Mouse (Mus musculus) cerebral cortex, adult 2 months (tissue): ENCODE data around the gene Arid1b.

ENCODE experiments used
- WGBS: fragments of 180-500 bp; shearing (Covaris S2); methylation state at CpG from one replicate; pipeline ENCODE4 v1.1.7; 2018; 5-methylcytosine and 5-hydroxymethylcytosine counted together

Arid1b gene

DNA sequence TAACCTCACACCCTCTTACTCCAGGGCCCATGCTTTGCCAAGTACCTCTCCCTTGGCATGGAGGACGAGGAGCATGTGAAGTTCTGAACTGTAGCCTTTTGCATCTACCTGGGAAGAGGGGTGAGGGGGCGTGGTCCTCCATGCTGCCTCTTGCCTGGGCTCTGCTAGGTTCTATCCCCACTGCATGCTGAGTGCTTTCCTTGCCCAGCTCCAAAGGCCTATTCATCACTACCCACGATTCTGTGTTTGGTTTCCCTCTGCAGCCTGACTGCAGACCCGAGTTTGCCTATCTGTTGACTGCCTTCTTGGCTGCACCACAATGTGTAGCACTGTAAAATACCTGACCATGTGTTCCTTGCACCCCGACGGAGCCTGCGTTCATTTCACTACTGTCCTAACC lies 194.3 kb downstream of the Arid1b start:
- WGBS: 78% methylated on average over 7 of the region's 7 CpGs

DNA sequence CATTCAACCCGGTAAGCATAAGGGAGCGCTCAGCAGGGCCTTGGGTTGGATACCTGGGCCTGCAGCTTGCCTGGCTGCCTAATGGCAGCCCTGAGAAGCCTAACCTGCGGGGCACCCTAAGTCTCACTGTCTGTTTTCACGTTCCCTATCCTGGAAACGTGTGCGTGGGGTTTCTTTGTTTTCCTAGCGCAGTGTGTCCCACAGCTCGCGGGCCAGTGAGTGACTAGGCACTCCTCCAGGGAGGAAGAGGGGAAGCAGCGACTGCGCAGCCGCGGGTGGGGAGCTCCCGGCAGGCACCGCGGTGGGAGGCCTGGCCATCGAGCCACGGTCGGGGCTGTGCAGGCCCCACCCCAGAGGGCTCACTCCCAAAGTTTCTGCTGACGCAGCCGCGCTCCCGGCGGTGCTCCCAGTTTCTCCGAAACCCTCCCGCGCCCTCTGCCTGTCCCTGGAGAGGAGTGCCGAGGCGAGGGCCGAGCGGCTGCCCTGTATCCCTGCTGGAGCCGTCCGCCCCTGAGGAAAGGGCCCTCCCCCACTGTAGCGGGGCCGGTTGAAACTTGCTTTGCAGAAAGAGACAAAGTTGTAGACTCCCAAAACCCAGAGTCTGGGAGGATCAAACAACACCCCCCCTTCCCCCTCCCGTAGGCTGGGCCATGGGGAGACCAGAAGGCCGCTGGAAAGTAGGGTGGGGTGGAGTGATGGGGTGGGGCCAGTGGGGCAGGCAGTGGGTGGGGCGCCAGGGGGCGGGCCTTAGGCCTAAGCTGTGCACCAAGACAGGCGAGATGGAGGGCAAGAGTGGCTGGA lies 195.6 kb downstream of the Arid1b start:
- 2% methylated on average over 40 of the region's 40 CpGs for WGBS

DNA sequence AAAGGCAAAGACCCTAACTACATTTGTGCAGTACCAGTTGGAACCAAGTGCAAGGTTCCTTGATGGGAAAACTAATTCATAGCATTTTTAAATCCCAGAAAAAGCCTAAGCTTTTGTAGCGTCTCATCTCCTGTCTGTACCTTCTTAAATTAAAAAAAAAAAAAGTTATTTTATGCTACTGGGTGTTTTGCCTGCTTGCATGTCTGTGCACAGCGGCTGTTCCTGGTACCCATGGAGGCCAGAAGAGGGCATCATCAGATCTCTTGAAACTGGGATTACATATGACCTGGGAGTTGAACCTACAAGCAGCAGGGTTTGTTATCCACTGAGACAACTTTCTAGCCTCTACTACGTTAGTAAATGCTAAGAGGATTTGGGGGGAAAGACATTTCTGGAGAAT lies 196.2 kb downstream of the Arid1b start:
- WGBS: 13% methylated on average over 3 of the region's 3 CpGs

DNA sequence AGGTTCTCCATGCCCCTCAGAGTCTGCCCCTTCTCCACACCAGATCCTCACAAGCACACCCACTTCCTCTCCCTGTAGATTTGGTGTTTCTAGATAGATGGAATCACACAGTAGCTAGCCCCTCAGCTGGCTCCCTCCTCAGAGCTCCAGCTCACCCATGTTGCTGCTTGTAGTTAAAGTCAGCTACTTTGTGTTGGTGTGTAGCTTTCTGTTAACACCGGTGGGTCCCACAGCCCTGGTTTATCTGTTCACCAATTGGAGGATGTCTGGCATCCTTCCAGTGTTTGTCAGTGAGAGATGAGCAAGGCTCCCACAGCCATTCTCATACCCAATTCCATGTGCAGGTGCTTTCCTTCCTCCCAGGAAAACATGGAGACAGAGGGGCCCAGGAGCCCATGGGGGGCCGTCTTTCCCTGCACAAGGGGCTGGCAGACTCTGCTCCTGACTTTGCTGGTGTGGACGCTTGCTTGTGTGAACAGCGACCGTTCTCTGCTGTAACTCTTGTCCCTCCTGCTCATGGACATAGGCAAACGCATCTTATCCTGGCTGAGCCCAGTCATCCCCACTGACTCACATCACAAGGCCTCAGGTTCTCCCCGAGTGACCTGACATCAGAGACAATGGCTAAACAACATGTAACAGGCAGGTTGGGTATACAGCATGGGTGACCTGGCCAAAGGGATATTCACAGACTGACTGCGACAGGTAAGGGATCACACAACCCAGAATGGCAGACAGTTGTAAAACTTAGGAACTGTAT lies 200.2 kb downstream of the Arid1b start:
- 71% methylated on average over 8 of the region's 8 CpGs for WGBS

DNA sequence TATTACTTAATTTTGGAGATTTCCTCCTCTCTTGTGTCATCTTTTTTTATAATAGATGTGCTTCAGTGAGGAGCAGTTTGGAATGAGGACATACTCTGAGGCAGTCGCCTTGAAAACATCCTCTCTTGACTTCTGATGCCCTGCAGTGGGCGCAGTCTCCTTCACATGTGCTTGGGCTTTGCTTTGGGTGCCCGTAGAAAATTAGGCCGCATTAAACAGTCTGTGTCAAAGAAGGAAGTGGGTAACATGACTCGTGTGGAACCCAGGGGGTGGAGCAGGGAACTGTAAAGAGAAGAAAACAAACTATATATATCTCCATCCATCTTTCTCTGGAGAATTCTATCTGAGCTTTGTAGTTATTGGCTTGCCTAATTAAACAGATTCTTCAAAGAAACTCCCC lies 201.3 kb downstream of the Arid1b start:
- WGBS: 46% methylated on average over 5 of the region's 5 CpGs

DNA sequence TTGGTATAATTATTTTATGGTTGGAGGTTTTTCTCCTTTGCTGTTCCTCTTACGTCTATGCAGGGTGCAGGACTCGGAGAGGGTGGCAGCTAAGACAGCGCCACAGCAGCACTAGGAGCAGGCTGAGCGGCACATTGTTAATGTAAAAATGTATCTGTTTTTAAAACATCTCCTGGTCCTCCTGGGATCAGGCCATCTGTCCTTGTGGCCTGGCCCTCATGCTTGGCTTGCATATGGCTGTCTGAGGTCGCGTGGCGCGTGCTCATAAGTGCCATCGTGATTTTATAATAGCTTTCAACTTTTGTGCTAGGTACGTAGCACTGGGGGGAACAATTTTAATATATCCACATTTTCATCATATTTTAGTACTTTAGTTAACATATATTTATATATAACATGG lies 201.9 kb downstream of the Arid1b start:
- WGBS: 80% methylated on average over 10 of the region's 10 CpGs

DNA sequence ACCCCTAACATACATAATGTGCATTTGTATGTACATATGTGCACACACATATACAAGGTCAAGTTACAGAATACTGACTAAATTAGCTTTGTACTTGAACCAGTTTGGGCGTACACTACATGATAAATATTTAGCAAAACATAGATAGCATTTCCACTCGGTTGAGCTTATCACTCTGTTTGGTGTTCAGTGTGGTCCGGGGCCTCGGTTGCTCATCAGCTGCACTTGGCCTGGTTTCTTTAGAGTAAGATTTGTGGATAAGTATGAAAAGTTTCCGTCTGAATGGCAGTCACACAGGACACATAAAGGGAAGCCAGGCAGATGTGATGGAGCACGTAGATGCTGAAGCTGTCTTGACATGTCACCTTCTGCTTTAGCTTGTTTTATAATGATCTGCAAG lies 202.4 kb downstream of the Arid1b start:
- 86% methylated on average over 6 of the region's 6 CpGs for WGBS

DNA sequence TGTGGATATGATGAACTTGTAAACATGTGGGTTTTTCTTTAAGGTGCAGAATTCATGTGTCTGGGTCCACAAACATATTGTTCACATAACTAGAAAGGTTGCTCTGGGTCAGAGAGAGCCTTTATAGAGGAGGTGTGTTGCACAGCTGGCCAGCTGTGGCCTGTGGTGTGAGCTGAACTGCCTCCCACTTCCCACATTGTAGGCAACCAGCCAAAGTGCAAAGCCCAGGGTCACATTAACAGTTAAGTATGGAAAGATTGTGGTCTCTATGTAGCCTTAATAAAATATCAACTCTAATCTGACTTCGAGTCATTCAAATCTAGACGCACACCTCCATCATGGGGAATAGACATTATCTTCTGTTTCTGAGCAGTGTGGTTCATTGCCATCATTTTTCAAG lies 203.0 kb downstream of the Arid1b start:
- WGBS: 94% methylated on average over 2 of the region's 2 CpGs

DNA sequence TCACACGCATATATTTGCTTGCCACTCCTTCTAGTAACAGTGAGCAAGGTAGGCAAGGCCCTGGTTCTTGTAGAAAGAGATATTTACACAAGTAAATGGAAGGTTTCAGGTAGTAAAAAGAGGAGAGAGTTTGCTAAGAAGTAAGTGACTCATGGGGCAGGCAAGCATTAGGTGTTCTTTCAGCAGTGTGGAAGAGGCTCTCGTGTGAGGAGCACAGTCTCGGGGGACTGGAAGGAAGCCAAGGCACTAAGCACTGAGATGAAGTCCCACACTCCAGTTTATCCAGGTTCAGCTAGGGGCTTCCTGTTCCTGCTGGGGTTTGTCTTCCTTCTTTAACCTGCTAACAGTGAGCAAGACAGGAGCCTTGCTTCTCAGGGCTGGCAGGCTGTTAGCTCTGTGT lies 203.6 kb downstream of the Arid1b start:
- 71% methylated on average over 3 of the region's 3 CpGs for WGBS

DNA sequence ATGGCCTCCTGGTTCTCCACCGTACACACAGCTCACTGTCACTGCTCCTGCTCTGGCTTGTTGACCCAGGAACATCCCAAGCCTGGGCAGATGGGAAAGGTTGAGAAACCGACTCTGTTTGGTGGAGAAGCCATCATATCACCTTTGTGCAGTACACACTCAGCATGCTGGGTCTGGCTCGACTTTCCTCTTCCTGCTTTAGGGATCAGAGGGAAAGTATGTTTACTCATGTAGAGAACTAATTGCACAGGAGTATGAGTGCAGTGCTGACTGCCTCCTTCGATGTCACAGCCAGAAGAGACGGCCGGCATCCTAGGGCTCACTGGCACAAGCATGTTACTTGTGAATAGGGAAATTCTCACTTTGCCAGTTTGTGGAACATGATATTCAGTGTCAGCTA lies 204.1 kb downstream of the Arid1b start:
- 52% methylated on average over 6 of the region's 6 CpGs for WGBS

DNA sequence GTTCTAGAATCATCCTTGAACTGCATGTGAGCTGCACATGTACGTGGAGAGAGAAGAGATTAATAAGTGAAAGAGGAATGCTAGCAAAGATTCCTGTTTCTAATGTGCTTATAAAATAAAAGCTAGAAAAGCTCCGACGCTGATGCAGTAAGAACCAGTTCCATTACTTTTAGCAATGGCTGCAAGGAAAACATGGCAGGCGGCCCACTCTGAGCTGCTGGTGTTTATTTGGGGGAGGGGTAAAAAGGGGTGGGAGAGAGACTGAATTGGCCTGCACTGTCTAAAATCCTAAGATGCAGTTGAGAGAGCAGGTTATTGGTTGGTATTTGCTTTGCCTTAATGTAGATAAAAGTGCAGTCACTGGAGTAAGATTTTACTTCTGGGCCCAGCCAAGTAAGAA lies 204.7 kb downstream of the Arid1b start:
- 54% methylated on average over 4 of the region's 4 CpGs for WGBS

DNA sequence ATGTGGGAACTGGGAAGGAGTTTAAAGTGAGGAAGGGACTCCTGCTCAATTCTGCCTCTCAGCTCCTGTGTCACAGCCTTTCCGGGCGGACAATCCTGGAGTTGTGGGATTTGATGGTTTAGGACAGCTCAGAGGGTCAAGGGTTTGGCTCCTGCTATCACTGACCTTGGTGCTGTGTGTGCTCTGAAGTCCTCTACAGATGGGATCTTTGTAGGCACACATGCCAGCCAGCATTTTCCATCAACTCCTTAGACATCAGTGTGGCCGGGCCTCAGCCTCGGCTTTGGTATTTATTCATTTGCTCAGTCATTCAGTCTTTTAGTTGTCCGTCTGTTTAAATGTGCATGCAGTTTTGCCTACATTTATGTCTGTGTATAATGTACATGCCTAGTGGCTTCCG lies 206.5 kb downstream of the Arid1b start:
- WGBS: 81% methylated on average over 6 of the region's 6 CpGs

DNA sequence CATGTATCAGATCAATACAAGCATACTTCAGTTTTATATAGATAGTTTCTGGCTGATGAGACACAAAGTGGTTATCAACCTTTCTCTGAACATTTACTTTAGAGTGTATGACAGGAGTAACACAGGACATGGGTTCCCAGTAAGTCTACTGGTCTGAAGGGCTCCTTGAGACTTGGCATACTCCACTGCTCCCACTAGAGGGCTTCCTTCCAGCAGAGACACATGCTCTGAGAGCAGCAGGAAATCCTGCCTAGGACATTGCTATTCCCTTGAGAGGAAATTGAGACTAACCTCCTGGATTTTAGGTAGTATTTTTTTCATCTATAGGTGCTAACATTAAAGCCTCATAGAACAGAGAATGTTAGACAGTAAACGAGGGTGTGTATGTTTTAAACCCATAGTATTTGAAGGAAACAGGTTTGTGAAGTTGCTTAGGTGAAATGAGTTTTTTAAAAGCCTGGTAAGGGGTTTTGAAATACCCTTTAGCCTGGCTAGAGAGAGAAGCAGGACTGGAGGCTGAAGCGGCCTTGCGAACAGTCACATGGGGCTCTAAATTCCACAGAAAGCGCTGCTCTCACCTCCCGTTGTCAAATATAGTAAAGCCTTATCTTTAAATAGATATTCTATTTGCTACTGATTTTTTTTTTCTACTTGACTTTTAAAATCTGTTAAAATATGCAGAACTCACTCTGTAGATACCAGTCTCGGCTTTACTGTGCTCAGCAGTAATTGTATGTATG lies 207.9 kb downstream of the Arid1b start:
- 39% methylated on average over 6 of the region's 6 CpGs for WGBS

DNA sequence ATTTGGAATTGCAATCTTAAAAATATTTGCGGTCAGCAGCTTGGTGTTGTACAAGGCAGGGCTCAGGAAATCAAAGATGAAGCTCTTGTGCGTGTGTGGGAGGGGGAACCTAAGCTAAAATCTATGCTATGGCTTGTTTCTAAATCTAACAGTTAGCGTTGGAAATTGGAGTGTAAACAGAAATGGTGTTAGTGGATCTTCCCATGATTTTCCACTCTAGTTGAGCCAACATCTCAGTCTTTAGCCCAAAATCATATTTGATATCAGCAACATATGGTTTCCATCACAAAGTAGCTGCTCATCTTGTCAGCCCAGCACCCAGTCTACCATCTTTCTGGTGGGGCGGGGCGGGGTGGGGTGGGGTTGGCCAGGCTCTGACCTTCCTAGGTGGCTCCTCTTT lies 208.6 kb downstream of the Arid1b start:
- 68% methylated on average over 5 of the region's 5 CpGs for WGBS

DNA sequence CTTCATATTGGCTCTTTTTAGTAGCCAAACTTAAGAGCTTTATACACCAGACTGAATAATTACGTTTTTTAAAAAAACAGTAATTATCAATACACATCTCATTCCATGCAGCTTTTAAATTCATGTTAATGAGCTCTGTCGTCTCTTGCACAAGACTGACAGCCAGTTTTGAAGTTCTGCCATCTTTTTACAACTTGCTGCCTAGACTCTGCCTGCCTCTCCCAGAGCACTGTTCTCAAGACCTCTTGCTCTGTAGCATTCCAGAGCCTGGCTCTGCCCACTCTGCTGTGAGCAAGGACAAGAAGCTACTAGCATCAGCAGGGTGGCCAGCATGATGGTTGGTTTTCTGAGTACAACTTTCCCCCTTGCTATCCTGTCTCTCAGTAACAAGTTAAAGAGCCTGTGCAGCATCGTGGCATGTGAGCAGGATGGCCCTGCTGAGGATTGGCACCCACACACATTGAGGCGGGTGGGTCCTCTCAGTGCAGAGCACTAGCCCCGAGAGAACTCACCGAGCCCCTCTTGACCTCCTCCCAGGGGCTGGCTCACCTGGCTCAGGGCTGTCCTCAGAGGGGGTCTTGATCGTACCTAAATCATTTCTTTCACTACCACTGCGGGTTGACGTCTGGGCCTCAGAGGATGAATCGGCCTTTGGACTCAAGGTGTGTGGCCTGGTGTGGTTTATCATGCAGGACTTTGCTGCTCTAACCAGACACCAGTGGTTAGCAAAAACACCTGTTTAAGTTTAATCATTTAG lies 209.4 kb downstream of the Arid1b start:
- 67% methylated on average over 10 of the region's 10 CpGs for WGBS

DNA sequence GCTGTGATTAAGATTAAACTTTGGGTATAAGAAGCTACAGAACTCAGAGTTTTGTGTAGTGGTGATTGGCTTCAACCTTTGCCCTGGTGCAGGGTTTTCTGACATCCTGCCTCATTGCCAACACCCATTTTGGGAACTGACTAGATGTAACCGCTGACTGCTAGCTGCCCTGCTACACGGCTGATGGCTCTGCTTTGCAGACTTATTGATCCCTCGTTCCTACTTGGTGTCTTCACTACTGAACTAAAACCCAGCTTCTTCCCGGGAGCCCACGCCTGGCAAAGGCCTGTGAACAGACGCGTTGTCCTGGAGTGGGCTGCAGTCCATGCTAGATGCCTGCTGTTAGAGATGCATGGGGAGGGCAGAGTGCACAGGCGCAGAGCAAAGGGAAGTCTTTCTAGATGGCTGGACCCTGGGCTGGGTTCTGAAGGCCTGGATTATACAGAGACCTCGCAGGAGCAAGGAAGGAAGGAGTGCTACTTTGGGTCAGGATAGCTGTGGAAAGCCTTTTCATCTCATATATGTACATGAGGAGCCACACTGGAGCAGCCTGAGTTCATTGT lies 210.1 kb downstream of the Arid1b start:
- WGBS: 59% methylated on average over 9 of the region's 9 CpGs

DNA sequence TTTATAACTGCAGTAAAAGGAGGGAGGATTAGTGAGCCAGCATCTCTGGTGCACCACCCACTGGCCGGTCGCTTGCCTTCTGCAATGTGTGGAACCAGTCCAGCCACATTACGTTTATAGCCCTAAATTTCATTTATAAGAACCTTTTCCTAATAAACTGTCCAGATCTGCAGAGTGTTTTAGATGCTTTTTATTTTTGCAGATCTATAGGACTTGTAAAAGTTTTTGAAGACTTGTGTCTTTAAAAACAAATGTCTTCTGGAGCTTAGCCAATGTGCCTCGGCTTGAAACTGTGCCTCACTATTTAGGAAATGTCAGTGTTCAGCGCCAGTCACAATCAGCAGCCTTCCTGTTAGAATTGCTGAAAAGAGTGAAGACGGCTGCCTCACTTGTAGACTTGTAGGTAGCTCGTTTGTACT lies 211.0 kb downstream of the Arid1b start:
- 11% methylated on average over 7 of the region's 7 CpGs for WGBS

DNA sequence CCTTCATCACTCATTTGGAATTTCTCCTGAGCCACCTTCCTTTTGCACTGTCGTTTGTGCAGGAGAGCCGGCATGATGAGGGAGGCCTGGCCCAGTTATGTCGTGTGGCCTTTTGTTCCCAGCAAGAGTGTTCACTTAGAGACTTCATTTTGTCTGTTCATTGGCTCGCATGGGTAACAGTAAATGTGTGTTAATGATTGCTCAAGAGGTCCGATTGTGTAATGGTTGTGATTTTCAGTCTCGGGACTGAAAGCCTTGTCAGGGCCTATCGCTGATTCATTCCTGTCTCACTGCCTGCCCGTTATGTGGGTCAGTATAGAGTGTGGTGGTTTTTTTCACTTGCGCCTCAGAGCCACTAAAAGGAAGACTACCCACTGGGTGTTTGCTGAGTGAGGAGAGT lies 212.6 kb downstream of the Arid1b start:
- WGBS: 48% methylated on average over 9 of the region's 9 CpGs

DNA sequence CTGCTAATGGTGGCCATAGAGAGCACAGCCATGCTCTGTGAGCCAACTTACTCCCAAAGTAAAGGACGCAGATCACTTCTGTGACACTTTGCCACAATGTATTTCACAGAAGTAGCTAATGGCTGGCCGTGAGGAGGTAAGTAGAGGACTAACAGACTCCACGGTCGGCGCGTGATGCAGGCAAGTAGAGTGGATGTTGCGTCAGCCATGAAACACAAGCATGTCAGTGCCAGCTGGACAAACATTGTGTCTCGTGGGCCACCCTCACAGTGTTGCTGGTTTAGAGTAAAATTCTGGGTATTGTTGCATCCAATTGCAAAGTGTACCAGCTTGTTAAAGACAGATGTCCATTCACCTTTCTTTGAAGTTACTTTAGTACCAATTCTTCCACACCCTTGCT lies 213.7 kb downstream of the Arid1b start:
- 73% methylated on average over 8 of the region's 8 CpGs for WGBS

DNA sequence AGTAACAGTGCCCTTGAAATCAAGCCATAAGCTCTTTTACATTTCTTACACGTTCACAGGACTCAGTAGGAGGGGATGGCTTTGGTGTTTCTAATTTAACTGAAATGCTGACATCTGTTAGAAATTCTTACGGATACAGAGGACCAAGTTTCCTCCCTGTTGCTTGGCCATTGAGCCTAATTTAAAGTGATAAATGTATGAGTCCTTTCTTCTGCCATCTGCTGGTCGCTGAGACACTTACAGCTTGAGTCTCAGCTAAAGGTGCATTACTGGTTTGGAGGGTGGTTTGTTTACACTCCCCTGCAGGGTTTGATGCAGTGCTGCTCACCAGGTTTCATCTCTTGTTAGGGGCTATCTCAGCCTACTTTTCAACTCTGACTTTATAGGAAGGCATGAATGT lies 214.2 kb downstream of the Arid1b start:
- WGBS: 31% methylated on average over 3 of the region's 3 CpGs

DNA sequence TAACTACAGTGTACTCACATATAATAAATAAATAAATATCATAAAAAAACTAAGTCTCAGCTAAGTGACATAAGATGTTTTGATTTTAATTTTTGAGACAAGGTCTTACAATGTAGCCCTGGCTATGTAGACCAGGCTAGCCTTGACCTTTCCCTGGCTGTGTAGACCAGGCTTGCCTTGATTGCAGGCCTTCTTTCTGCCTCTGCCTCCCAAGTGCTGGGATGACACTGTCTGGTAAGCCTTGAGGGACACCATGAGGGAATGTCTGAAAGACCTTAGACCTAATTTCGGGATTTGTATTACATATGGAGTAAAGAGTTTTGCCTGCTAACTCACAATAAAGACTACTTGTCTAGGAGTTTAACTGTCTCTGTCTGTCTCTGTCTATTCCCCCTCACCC lies 214.9 kb downstream of the Arid1b start:
- 95% methylated on average over 1 of the region's 1 CpGs for WGBS
